Mouse (Mus musculus): Measurements from ENCODE around the gene Rbfox2. TPM values are rescaled to one million over a fixed set of nuclear protein-coding genes. Genes with fewer than 3 reads are reported as not detected.

Gene Rbfox2
- total and polyA plus RNA-seq, 3 experiments: 0.89 TPM; not detected in 2

DNA sequence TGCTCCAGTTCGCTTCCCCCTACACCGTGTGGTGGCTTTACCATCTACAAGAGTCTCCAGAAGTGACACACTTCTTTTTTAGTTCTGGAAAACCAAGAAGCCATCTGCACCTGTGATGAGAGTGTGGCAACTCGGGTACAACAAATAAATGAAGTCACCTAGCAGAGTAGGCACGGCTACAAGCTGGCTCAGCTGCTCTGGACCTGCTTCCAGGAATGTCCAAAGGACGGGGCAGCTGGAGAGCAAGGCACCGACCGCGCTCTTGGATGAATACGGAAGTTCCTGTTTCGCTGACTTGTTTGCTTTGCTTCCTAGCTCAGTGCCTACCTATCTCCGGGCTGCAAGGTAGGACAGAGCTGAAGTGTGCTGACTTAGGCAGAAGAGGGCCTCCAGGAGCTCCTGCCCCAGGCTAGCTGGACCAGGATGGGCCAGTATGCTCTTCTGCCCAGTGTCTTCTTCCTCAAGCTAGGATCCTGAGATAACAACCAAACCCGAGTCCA, 22.9 kb upstream of the Rbfox2 start:
- Histone ChIP-seq H3K36me3 (replicated peaks in 1 of 2; ENCODE audit: control insufficient read depth in 1 of 2, insufficient read depth in 1 of 2, low read length in 1 of 2) (no peaks in the 10 kb centered on the region), H3K27ac (ENCODE audit: insufficient read depth, low read depth) (no peak overlapping the region), H3K4me3 (replicated peaks in 1 of 3; ENCODE audit: low read depth in 2 of 3, low read length in 2 of 3, poor library complexity in 1 of 3) (no peak overlapping the region), H3K9me3 (replicated peaks; ENCODE audit: low read length) (no peaks in the 10 kb centered on the region), H3K27me3 (replicated peaks) (peaks cover 59% of the 10 kb centered on the region), H3K4me2 (ENCODE audit: insufficient read depth, low read depth, poor library complexity, severe bottlenecking) (no peak overlapping the region), H3K4me1 (ENCODE audit: control insufficient read depth in 1 of 2, insufficient read depth in 2 of 2) (no peaks in the 10 kb centered on the region), H3K9ac (ENCODE audit: insufficient read depth, low read depth) (no peak overlapping the region), H3K79me2 (replicated peaks; ENCODE audit: control insufficient read depth, extremely low read depth, insufficient read depth, poor library complexity, severe bottlenecking) (no peaks in the 10 kb centered on the region)
- TF ChIP-seq KAT2A (IDR thresholded peaks at IDR 0.05; ENCODE audit: insufficient replicate concordance, low read length) (no peak), ZC3H11A (IDR thresholded peaks at IDR 0.05; ENCODE audit: low read depth, low read length) (no peak)
- in situ Hi-C loops (cut with MboI; ENCODE audit: low pct_ligation_motif_present, low pct_unique_long_range_greater_than_20kb, low sequenced_read_pairs): no loop called here
- dilution Hi-C loops (cut with MboI; ENCODE audit: extremely low pct_ligation_motif_present, extremely low pct_unique_long_range_greater_than_20kb, low sequenced_read_pairs): no loop called here
- no peak for DNase-seq (ENCODE audit: extremely low read depth)

DNA sequence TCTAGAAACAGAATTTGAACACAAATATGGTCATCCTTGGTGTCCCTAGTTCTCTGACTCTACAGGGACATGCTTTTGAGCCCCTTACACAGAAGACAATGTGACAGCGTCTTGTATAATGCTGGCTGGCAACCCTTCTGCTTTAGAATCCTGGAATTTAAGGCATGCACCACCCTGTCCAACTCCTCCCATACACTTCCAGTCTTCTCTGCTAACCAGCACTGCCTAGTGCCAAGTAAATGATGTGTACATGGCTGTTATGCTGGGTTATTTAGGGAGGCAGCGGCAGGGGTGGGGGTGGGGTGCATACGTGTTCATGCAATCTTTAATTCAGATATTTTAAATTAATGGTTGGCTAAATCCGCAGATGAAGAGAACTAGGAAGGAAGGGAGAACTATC, 19.6 kb upstream of the Rbfox2 start:
- dilution Hi-C loops (cut with MboI; ENCODE audit: extremely low pct_ligation_motif_present, extremely low pct_unique_long_range_greater_than_20kb, low sequenced_read_pairs): no loop called here
- TF ChIP-seq GABPA (IDR thresholded peaks at IDR 0.05; ENCODE audit: insufficient replicate concordance, low read depth, low read length): no peak
- TF ChIP-seq NRF1 (IDR thresholded peaks at IDR 0.05; ENCODE audit: low read depth, low read length): no peak
- no peak for TF ChIP-seq BHLHE40 (IDR thresholded peaks at IDR 0.05; ENCODE audit: low read depth, low read length)
- TF ChIP-seq MYC (IDR thresholded peaks at IDR 0.05; ENCODE audit: low read depth, low read length): no peak
- TF ChIP-seq MAX (IDR thresholded peaks at IDR 0.05; ENCODE audit: low read length): no peak
- TF ChIP-seq ZC3H11A (IDR thresholded peaks at IDR 0.05; ENCODE audit: low read depth, low read length): no peak
- in situ Hi-C loops (cut with MboI; ENCODE audit: low pct_ligation_motif_present, low pct_unique_long_range_greater_than_20kb, low sequenced_read_pairs): no loop called here
- Histone ChIP-seq H3K4me3 (replicated peaks in 1 of 3; ENCODE audit: low read depth in 2 of 3, low read length in 2 of 3, poor library complexity in 1 of 3) (no peak overlapping the region), H3K4me2 (ENCODE audit: insufficient read depth, low read depth, poor library complexity, severe bottlenecking) (no peak overlapping the region), H3K9me3 (replicated peaks; ENCODE audit: low read length) (no peaks in the 10 kb centered on the region), H3K27ac (ENCODE audit: insufficient read depth, low read depth) (no peak overlapping the region), H3K27me3 (replicated peaks) (peaks cover 66% of the 10 kb centered on the region), H3K4me1 (ENCODE audit: control insufficient read depth in 1 of 2, insufficient read depth in 2 of 2) (no peaks in the 10 kb centered on the region), H3K79me2 (replicated peaks; ENCODE audit: control insufficient read depth, extremely low read depth, insufficient read depth, poor library complexity, severe bottlenecking) (no peaks in the 10 kb centered on the region), H3K9ac (ENCODE audit: insufficient read depth, low read depth) (no peak overlapping the region), H3K36me3 (replicated peaks in 1 of 2; ENCODE audit: control insufficient read depth in 1 of 2, insufficient read depth in 1 of 2, low read length in 1 of 2) (no peaks in the 10 kb centered on the region)
- no peak for DNase-seq (ENCODE audit: extremely low read depth)

DNA sequence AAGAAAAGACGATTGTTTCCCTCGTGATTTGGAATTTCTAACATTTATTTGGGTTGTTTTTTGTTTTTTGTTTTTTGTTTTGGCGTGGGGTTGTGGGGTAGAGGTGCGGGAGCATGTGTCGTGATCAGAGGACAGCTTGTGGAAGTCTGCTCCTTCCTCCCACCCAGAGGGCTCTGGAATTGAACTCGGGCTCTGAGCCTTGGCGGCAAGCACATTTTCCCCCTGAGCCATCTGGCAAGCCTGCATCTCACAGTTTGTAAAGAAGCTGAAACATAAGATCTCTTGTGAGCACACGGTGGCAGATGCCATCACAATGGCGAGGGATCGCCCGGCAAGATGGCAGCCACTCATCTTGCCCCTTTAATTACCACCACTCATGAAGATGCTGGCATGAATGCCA, 17.6 kb upstream of the Rbfox2 start:
- TF ChIP-seq ZKSCAN1 (IDR thresholded peaks at IDR 0.05; ENCODE audit: borderline replicate concordance, low read depth, low read length) (no peak), ZMIZ1 (IDR thresholded peaks at IDR 0.05; ENCODE audit: low read depth, low read length) (no peak), NELFE (IDR thresholded peaks at IDR 0.05; ENCODE audit: low read depth, low read length) (no peak), POLR2AphosphoS2 (IDR thresholded peaks at IDR 0.05; ENCODE audit: low read depth, low read length) (no peak), POLR2A (IDR thresholded peaks at IDR 0.05; ENCODE audit: low read depth, low read length) (no peak), JUN (IDR thresholded peaks at IDR 0.05; ENCODE audit: insufficient read depth, low read depth, low read length) (no peak)
- dilution Hi-C loops (cut with MboI; ENCODE audit: extremely low pct_ligation_motif_present, extremely low pct_unique_long_range_greater_than_20kb, low sequenced_read_pairs): no loop called here
- Histone ChIP-seq H3K4me2 (ENCODE audit: insufficient read depth, low read depth, poor library complexity, severe bottlenecking) (no peak overlapping the region), H3K4me1 (ENCODE audit: control insufficient read depth in 1 of 2, insufficient read depth in 2 of 2) (no peaks in the 10 kb centered on the region), H3K27me3 (replicated peaks) (peaks cover 59% of the 10 kb centered on the region), H3K9ac (ENCODE audit: insufficient read depth, low read depth) (no peak overlapping the region), H3K27ac (ENCODE audit: insufficient read depth, low read depth) (no peak overlapping the region), H3K79me2 (replicated peaks; ENCODE audit: control insufficient read depth, extremely low read depth, insufficient read depth, poor library complexity, severe bottlenecking) (no peaks in the 10 kb centered on the region), H3K36me3 (replicated peaks in 1 of 2; ENCODE audit: control insufficient read depth in 1 of 2, insufficient read depth in 1 of 2, low read length in 1 of 2) (no peaks in the 10 kb centered on the region), H3K4me3 (replicated peaks in 1 of 3; ENCODE audit: low read depth in 2 of 3, low read length in 2 of 3, poor library complexity in 1 of 3) (no peak overlapping the region), H3K9me3 (replicated peaks; ENCODE audit: low read length) (no peaks in the 10 kb centered on the region)
- in situ Hi-C loops (cut with MboI; ENCODE audit: low pct_ligation_motif_present, low pct_unique_long_range_greater_than_20kb, low sequenced_read_pairs): no loop called here
- no peak for DNase-seq (ENCODE audit: extremely low read depth)
